Mouse (Mus musculus) brain, embryonic 14.5 days (tissue): ENCODE measurements around the gene Dpf3. TPM values are rescaled to one million over a fixed set of nuclear protein-coding genes. Genes with fewer than 3 reads are reported as not detected.

Experiments
- DNase-seq: peaks from one replicate; pipeline ENCODE4 v3.0.0-alpha.2; 2011; ENCODE audit warnings: low read depth
- CTCF ChIP-seq: fragments of 200-500 bp; IDR thresholded peaks from 2 replicates; pipeline ENCODE4 v1.5.1; 2012; ENCODE audit warnings: inconsistent platforms, mild to moderate bottlenecking, moderate library complexity, borderline replicate concordance; ENCODE audit not compliant: insufficient read depth, insufficient read length; ENCODE audit errors: extremely low read depth
- POLR2A ChIP-seq: fragments of 200-500 bp; IDR thresholded peaks from 2 replicates; pipeline ENCODE4 v1.6.1; 2012; ENCODE audit warnings: mild to moderate bottlenecking, inconsistent platforms, borderline replicate concordance; ENCODE audit not compliant: poor library complexity, insufficient read depth, insufficient read length, severe bottlenecking; ENCODE audit errors: extremely low read depth
- polyA plus RNA-seq: library from polyadenylated mRNA; depleted of rRNA; stranded (reverse); fragments of >200 nt; gene quantifications from 2 replicates; pipeline ENCODE4 v1.2.3, GENCODE M21; 2012; rRNA removed

Gene Dpf3
- 8.8 and 20.9 TPM in 2 replicates for polyA plus RNA-seq

GRCm38 (mm10) chr12:83487476-83487991 is at the start of gene Dpf3:
Gene Dpf3, minus strand, starts transcription at chr12:83487716.
- peak; percentile 98 for DNase-seq
- no peak for TF ChIP-seq CTCF
- TF ChIP-seq POLR2A, result no peak

DNA sequence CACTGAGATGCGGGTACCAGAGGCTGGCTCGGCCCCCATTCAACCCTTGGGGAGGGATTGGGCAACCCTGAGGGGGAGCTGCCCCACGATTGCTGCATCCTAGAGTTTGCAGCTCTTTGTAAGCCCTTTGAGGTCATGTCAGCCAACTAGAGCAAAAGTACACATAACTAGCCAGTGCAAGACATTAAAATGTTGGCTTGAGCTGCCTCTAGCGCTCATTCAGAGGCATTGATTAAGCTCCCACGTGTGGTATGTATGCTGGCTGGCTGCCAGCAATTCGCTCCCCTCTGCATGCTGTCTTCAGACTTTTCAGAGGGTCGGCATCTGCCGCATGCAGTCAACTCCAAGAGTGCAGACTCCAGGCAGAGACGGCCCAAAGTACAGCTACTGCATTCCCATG is 48.5 kb upstream of the Dpf3 start:
- DNase-seq, result peak; percentile 91
- TF ChIP-seq POLR2A (no peak), CTCF (peak; percentile 26; the same call in 1 of the 2 replicates)

DNA sequence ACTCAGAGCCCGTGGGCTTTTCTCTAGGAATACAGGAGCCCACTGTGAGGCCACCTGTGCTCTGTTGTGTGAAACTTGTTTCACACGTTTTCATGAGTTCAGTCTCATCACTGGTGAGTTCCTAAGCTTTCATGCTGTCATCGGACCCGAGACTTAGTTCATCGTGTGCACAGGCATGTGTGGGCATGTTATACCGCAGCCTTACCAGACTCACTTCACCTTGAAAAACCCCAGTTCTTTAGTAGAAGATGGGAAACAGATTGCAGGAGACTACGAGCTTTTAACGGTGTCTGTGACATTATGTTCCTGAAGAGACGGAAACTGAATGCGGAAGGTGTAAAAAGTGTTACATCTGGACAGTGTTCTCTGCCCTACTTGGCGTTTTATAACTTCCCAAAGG is 47.9 kb upstream of the Dpf3 start:
- TF ChIP-seq POLR2A, result no peak
- no peak for TF ChIP-seq CTCF
- DNase-seq, result no peak

GRCm38 (mm10) chr12:83534190-83534589 is 46.7 kb upstream of the Dpf3 start:
- no peak for DNase-seq
- TF ChIP-seq CTCF, result no peak
- no peak for TF ChIP-seq POLR2A

DNA sequence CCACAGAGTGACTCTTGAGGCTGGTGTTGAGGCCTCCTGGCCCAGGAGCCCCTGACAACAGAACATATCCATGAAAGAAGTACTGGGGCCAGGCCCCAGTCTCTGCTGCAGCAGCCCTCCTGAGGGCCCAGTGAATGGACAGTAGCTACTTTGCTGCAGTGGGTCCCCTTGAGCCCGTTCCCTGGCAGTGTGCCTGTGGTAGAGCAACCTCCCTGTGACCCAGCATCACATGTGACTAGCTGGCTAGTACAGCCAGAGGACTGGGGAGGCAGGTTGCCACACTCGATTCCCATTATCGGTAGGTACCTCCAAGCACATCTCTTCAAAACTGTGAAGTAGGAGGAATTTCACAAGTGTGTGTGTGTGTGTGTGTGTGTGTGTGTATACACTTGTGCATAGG is 45.5 kb upstream of the Dpf3 start:
- no peak for TF ChIP-seq POLR2A
- TF ChIP-seq CTCF, result no peak
- DNase-seq, result no peak

- no peak for DNase-seq
- no peak for TF ChIP-seq POLR2A
- TF ChIP-seq CTCF, result no peak
Measured at GRCm38 (mm10) chr12:83531992-83532391, 44.5 kb upstream of the Dpf3 start.

DNA sequence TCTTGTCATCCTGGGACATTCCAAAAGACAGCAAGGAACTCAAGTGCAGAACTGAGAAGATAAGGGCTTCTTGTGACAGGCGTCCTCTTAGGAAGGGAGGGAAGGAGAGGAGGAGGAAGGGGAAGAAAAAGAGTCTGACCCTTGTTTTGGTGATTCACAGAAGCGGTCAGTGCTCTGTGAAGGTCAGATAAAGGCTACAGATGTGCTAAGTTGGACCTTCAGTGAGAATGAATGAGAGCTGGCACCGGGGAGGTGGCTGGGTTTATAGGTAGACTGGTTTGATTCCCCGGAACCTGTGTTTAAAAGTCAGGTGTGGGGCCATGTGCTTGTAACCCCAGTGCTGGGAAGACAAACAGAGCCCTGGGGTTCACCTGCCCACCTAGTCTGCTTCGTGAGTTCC is 41.1 kb upstream of the Dpf3 start:
- DNase-seq, result no peak
- no peak for TF ChIP-seq POLR2A
- TF ChIP-seq CTCF, result no peak

- TF ChIP-seq POLR2A (no peak), CTCF (no peak)
- DNase-seq, result no peak
Measured at GRCm38 (mm10) chr12:83527816-83528215, 40.3 kb upstream of the Dpf3 start.

GRCm38 (mm10) chr12:83525822-83526544 is 38.5 kb upstream of the Dpf3 start:
- no peak for DNase-seq
- TF ChIP-seq CTCF (no peak), POLR2A (no peak)

DNA sequence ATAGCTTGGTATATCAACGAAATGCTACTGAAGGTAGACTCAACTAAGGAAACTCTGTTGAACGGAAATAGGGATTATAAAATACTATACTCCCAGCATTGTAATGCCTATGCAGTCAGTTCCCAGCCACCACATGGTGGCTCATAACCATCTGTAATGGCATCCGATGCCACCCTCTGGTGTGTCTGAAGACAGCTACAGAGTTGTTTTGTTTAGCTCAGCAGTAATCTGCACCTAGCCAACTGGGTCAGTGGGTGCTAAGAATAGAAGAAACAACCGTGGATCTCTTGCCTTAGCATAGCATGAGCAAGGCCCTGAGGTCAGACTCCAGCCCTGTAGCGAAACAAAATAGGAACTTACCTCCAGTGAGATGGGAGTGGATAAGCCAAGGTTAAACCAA is 36.8 kb upstream of the Dpf3 start:
- DNase-seq, result no peak
- TF ChIP-seq POLR2A, result no peak
- no peak for TF ChIP-seq CTCF

GRCm38 (mm10) chr12:83523892-83524291 is 36.4 kb upstream of the Dpf3 start:
- DNase-seq, result no peak
- TF ChIP-seq POLR2A, result no peak

GRCm38 (mm10) chr12:83523056-83523455 is 35.5 kb upstream of the Dpf3 start:
- TF ChIP-seq POLR2A, result no peak
- TF ChIP-seq CTCF, result no peak
- no peak for DNase-seq

DNA sequence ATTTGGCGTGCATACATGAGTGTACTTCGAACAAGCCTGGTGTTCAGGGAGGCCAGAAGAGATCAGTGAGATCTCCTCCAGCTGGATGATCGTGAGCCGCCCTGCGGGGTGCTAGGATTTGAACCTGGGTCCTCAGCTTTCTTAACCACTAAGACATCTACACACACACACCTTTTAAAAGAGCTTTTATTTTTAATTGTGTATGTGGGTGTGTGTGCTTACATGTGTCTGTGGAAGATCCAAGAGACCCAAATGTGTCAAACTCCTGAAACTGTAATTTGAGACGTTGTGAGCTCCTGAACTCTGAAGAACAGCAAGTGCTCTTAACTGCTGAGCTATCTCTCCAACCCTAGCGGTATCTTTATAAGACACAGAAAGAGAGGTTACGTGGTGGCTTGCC is 33.6 kb upstream of the Dpf3 start:
- no peak for DNase-seq
- TF ChIP-seq POLR2A (no peak), CTCF (no peak)
